8 mouse cellular contexts compared by ENCODE assay signal in genomic region chr13:41250318-41250981, GRCm38 (mm10). TPM values are rescaled to one million over a fixed set of nuclear protein-coding genes. Genes with fewer than 3 reads are reported as not detected.
A peak's percentile ranks its signal among the peaks of the same experiment; 100 is the strongest.
DNase-seq lines count a peak whose midpoint lies in the region; ATAC-seq and TF ChIP-seq lines count a peak whose summit lies in the region.

No protein-coding gene starts in this region.

- peak overlapping the region; percentile 85 for H3K4me3 ChIP-seq in heart, embryonic 13.5 days
- H3K4me3 ChIP-seq in E14TG2a.4 (replicated peaks; ENCODE audit: low read length): peak overlapping the region; percentile 89
- H3K4me3 ChIP-seq in hindbrain, embryonic 14.5 days (replicated peaks; ENCODE audit: low read length): peak overlapping the region; percentile 90
- peak overlapping the region; percentile 77 for H3K4me3 ChIP-seq in lung, postnatal 0 days (ENCODE audit: low read depth, low read length)

- H3K9me3 ChIP-seq in heart, embryonic 13.5 days: no peaks in the 10 kb centered on the region
- no peaks in the 10 kb centered on the region for H3K9me3 ChIP-seq in E14TG2a.4 (ENCODE audit: low read length)
- H3K9me3 ChIP-seq in hindbrain, embryonic 14.5 days (ENCODE audit: control insufficient read depth, low read length): no peaks in the 10 kb centered on the region
- no peaks in the 10 kb centered on the region for H3K9me3 ChIP-seq in lung, postnatal 0 days (ENCODE audit: low read length)

- intact Hi-C loops in heart, postnatal 10 days (cut with DNase I): no loop called here
- intact Hi-C loops in left cerebral cortex, postnatal 14 days (cut with DNase I): no loop called here

- peaks cover 23% of the 10 kb centered on the region for H3K4me1 ChIP-seq in heart, embryonic 13.5 days
- peaks cover 41% of the 10 kb centered on the region for H3K4me1 ChIP-seq in E14TG2a.4 (replicated peaks; ENCODE audit: low read depth, low read length)
- 0 out of 2 replicates have a peak, but pooled peaks cover 16% of the 10 kb centered on the region for H3K4me1 ChIP-seq in hindbrain, embryonic 14.5 days (replicated peaks; ENCODE audit: control insufficient read depth, insufficient read depth, low read length)
- H3K4me1 ChIP-seq in lung, postnatal 0 days (ENCODE audit: insufficient read depth, low read depth, low read length): no peaks in the 10 kb centered on the region

- no peak for DNase-seq in heart, postnatal 10 days
- DNase-seq in c-Kit-negative CD71-positive TER-119-positive erythroid progenitor cells, embryonic 14.5 days (ENCODE audit: low read depth, low spot score): peak; percentile 34
- DNase-seq in hindbrain, embryonic 14.5 days (ENCODE audit: low spot score): no peak
- DNase-seq in lung, postnatal 0 days (ENCODE audit: low spot score): peak; percentile 39
- DNase-seq in adrenal gland, adult 2 months: no peak
- DNase-seq in left cerebral cortex, postnatal 14 days (ENCODE audit: low spot score in 2 of 2): no peak

- H3K4me2 ChIP-seq in heart, embryonic 13.5 days: peak overlapping the region; percentile 89
- H3K4me2 ChIP-seq in hindbrain, embryonic 14.5 days (replicated peaks): peak overlapping the region; percentile 77
- peak overlapping the region; percentile 90 for H3K4me2 ChIP-seq in lung, postnatal 0 days (replicated peaks; ENCODE audit: low read depth, low read length)

- peak overlapping the region; percentile 93 for H3K27ac ChIP-seq in heart, embryonic 13.5 days (replicated peaks)
- H3K27ac ChIP-seq in hindbrain, embryonic 14.5 days: peak overlapping the region; percentile 92
- H3K27ac ChIP-seq in lung, postnatal 0 days (ENCODE audit: low read length): peak overlapping the region; percentile 78

- H3K36me3 ChIP-seq in heart, embryonic 13.5 days: no peaks in the 10 kb centered on the region
- H3K36me3 ChIP-seq in E14TG2a.4 (ENCODE audit: insufficient read depth, low read length): no peaks in the 10 kb centered on the region
- H3K36me3 ChIP-seq in hindbrain, embryonic 14.5 days (replicated peaks; ENCODE audit: control insufficient read depth, insufficient read depth): no peaks in the 10 kb centered on the region
- H3K36me3 ChIP-seq in lung, postnatal 0 days (ENCODE audit: insufficient read depth, low read length): no peaks in the 10 kb centered on the region

- no peaks in the 10 kb centered on the region for H3K27me3 ChIP-seq in heart, embryonic 13.5 days (replicated peaks)
- no peaks in the 10 kb centered on the region; the same call in 1 of the 2 replicates for H3K27me3 ChIP-seq in E14TG2a.4 (ENCODE audit: insufficient read depth, low read length)
- no peaks in the 10 kb centered on the region for H3K27me3 ChIP-seq in hindbrain, embryonic 14.5 days (ENCODE audit: control insufficient read depth, insufficient read depth, low read length)
- H3K27me3 ChIP-seq in lung, postnatal 0 days (replicated peaks; ENCODE audit: insufficient read depth, low read length): no peaks in the 10 kb centered on the region

- TF ChIP-seq CTCF in E14TG2a.4 (conservative IDR thresholded peaks at IDR 0.05; ENCODE audit: low read length): no peak
- no peak for TF ChIP-seq CTCF in lung, postnatal 0 days (IDR thresholded peaks at IDR 0.05)

- no peak for TF ChIP-seq EP300 in lung, postnatal 0 days (IDR thresholded peaks at IDR 0.05)

- ATAC-seq in heart, embryonic 13.5 days (ENCODE audit: extremely low read depth, insufficient number of reproducible peaks, low FRiP score, low TSS enrichment): peak; percentile 10; the same call in 1 of the 2 replicates
- no peak for ATAC-seq in hindbrain, embryonic 14.5 days (ENCODE audit: low FRiP score)
- no peak for ATAC-seq in lung, postnatal 0 days

- peak overlapping the region; percentile 92 for H3K9ac ChIP-seq in heart, embryonic 13.5 days
- peak overlapping the region; percentile 88 for H3K9ac ChIP-seq in hindbrain, embryonic 14.5 days
- H3K9ac ChIP-seq in lung, postnatal 0 days (replicated peaks; ENCODE audit: low read depth): peak overlapping the region; percentile 63

- WGBS in heart, embryonic 13.5 days: under 1% methylated on average over 27 of the region's 27 CpGs
- WGBS in hindbrain, embryonic 14.5 days: 2% methylated on average over 27 of the region's 27 CpGs
- 1% methylated on average over 26 of the region's 27 CpGs for WGBS in lung, postnatal 0 days

RNA-seq across cellular contexts. Expression of gene Smim13, which starts 0.8 kb away (rescaled TPM):
- 8.7 and 9.8 TPM in 2 replicates for polyA plus RNA-seq in heart, embryonic 13.5 days (2015; fragmentation: Nextera tagmentation; extraction: Ambion mirVana)
- 10 to 100 TPM; 19.8 to 21.9 TPM for total RNA-seq in heart, postnatal 10 days (2021)
- polyA plus RNA-seq in hindbrain, embryonic 14.5 days (2014; fragmentation: Nextera tagmentation; extraction: Ambion mirVana): 28.9 and 37.8 TPM in 2 replicates
- 8.2 and 9.0 TPM in 2 replicates for polyA plus RNA-seq in lung, postnatal 0 days (2015; fragmentation: Nextera tagmentation; extraction: Ambion mirVana)
- 10 to 100 TPM in 1 of 2 experiments, 1 to 10 TPM in 1; 9.7 to 11.0 TPM for total RNA-seq in adrenal gland, adult 2 months (2021)
- polyA plus RNA-seq in adrenal gland, adult 2 months (2012; rRNA removed): 6.2 and 8.1 TPM in 2 replicates
- total RNA-seq in left cerebral cortex, postnatal 14 days (2021): 100 to 1,000 TPM; 180 to 182 TPM

RNA-seq across cellular contexts. Expression of gene Gm17364, which starts 23.3 kb away (rescaled TPM):
- not detected in 2 replicates for polyA plus RNA-seq in heart, embryonic 13.5 days (2015; fragmentation: Nextera tagmentation; extraction: Ambion mirVana)
- total RNA-seq in heart, postnatal 10 days (2021): not detected
- not detected in 2 replicates for polyA plus RNA-seq in hindbrain, embryonic 14.5 days (2014; fragmentation: Nextera tagmentation; extraction: Ambion mirVana)
- polyA plus RNA-seq in lung, postnatal 0 days (2015; fragmentation: Nextera tagmentation; extraction: Ambion mirVana): not detected in 2 replicates
- not detected for total RNA-seq in adrenal gland, adult 2 months (2021)
- not detected in 2 replicates for polyA plus RNA-seq in adrenal gland, adult 2 months (2012; rRNA removed)
- total RNA-seq in left cerebral cortex, postnatal 14 days (2021): not detected

RNA-seq across cellular contexts. Expression of gene Elovl2, which starts 30.2 kb away (rescaled TPM):
- 1.5 and 2.1 TPM in 2 replicates for polyA plus RNA-seq in heart, embryonic 13.5 days (2015; fragmentation: Nextera tagmentation; extraction: Ambion mirVana)
- total RNA-seq in heart, postnatal 10 days (2021): under 1 TPM; 0.31 to 0.50 TPM
- 39.7 and 45.8 TPM in 2 replicates for polyA plus RNA-seq in hindbrain, embryonic 14.5 days (2014; fragmentation: Nextera tagmentation; extraction: Ambion mirVana)
- 0.39 TPM in 2 replicates for polyA plus RNA-seq in lung, postnatal 0 days (2015; fragmentation: Nextera tagmentation; extraction: Ambion mirVana)
- total RNA-seq in adrenal gland, adult 2 months (2021): 1 to 10 TPM in 1 of 2 experiments, under 1 TPM in 1; 0.35 to 1.2 TPM
- 0.04 and 0.07 TPM in 2 replicates for polyA plus RNA-seq in adrenal gland, adult 2 months (2012; rRNA removed)
- total RNA-seq in left cerebral cortex, postnatal 14 days (2021): 10 to 100 TPM; 35.2 to 37.2 TPM

Comparison
In these comparisons a context has a peak if more than half of its experiments do, and no peak if none do; other contexts are left out.
1. DNase-seq: peak in c-Kit-negative CD71-positive TER-119-positive erythroid progenitor cells, embryonic 14.5 days (single experiment) and lung, postnatal 0 days (single experiment); none in heart, postnatal 10 days (0 of 2), hindbrain, embryonic 14.5 days (single experiment), adrenal gland, adult 2 months (single experiment) and left cerebral cortex, postnatal 14 days (0 of 2).
2. RNA of gene Elovl2, which starts 30.2 kb away (polyA plus RNA-seq): 39.7 to 45.8 TPM in hindbrain, embryonic 14.5 days; 1.5 to 2.1 TPM in heart, embryonic 13.5 days, 0.39 TPM in lung, postnatal 0 days and 0.04 to 0.07 TPM in adrenal gland, adult 2 months; every median in the first group is over 10 times any median in the second.
3. Peak in every context shown above with its lines, with median percentiles within 50 percentile points of each other: H3K27ac ChIP-seq, H3K4me2 ChIP-seq, H3K4me3 ChIP-seq and H3K9ac ChIP-seq.